Mouse (Mus musculus): ENCODE data around the gene Scp2. TPM values are rescaled to one million over a fixed set of nuclear protein-coding genes. Genes with fewer than 3 reads are reported as not detected.

The Scp2 gene
- polyA plus RNA-seq, 1 experiment from 2014 or later: 201 TPM

- no peak for ATAC-seq (ENCODE audit: insufficient number of reproducible peaks, insufficient read depth, low FRiP score, low read depth)
- no peaks in the 10 kb centered on the region for H3K4me1 ChIP-seq (ENCODE audit: control insufficient read depth, insufficient read depth, low read length)
- no peak overlapping the region for H3K27ac ChIP-seq (ENCODE audit: low read length)
- no peak overlapping the region for H3K4me2 ChIP-seq (replicated peaks; ENCODE audit: low read depth, low read length)
- no peaks in the 10 kb centered on the region for H3K36me3 ChIP-seq (ENCODE audit: control insufficient read depth, insufficient read depth, low read length)
- no peak overlapping the region for H3K4me3 ChIP-seq (ENCODE audit: low read depth, low read length)
- H3K9me3 ChIP-seq (ENCODE audit: control insufficient read depth, low read depth, low read length): no peaks in the 10 kb centered on the region
- H3K9ac ChIP-seq (replicated peaks; ENCODE audit: low read depth, low read length): no peak overlapping the region
- H3K27me3 ChIP-seq (ENCODE audit: control insufficient read depth, insufficient read depth, low read length): no peaks in the 10 kb centered on the region
- 94% methylated on average over 1 of the region's 1 CpGs for WGBS
Observed at GRCm38 (mm10) chr4:108124104-108124503, 20.7 kb downstream of the Scp2 start.

GRCm38 (mm10) chr4:108117924-108118876, 26.6 kb downstream of the Scp2 start:
- WGBS: 13% methylated on average over 43 of the region's 45 CpGs
- Histone ChIP-seq H3K9me3 (ENCODE audit: control insufficient read depth, low read depth, low read length) (no peaks in the 10 kb centered on the region), H3K4me3 (ENCODE audit: low read depth, low read length) (peak overlapping the region; percentile 51), H3K9ac (replicated peaks; ENCODE audit: low read depth, low read length) (peak overlapping the region; percentile 10), H3K27ac (ENCODE audit: low read length) (no peak overlapping the region), H3K4me1 (ENCODE audit: control insufficient read depth, insufficient read depth, low read length) (no peaks in the 10 kb centered on the region), H3K36me3 (ENCODE audit: control insufficient read depth, insufficient read depth, low read length) (no peaks in the 10 kb centered on the region), H3K4me2 (replicated peaks; ENCODE audit: low read depth, low read length) (peak overlapping the region; percentile 37), H3K27me3 (ENCODE audit: control insufficient read depth, insufficient read depth, low read length) (no peaks in the 10 kb centered on the region)
- ATAC-seq (ENCODE audit: insufficient number of reproducible peaks, insufficient read depth, low FRiP score, low read depth): peak; percentile 84

- H3K27ac ChIP-seq (ENCODE audit: low read length): no peak overlapping the region
- no peak overlapping the region for H3K9ac ChIP-seq (replicated peaks; ENCODE audit: low read depth, low read length)
- H3K4me3 ChIP-seq (ENCODE audit: low read depth, low read length): no peak overlapping the region
- no peaks in the 10 kb centered on the region for H3K27me3 ChIP-seq (ENCODE audit: control insufficient read depth, insufficient read depth, low read length)
- 89% methylated on average over 8 of the region's 8 CpGs for WGBS
- H3K4me2 ChIP-seq (replicated peaks; ENCODE audit: low read depth, low read length): no peak overlapping the region
- H3K4me1 ChIP-seq (ENCODE audit: control insufficient read depth, insufficient read depth, low read length): no peaks in the 10 kb centered on the region
- H3K9me3 ChIP-seq (ENCODE audit: control insufficient read depth, low read depth, low read length): no peaks in the 10 kb centered on the region
- ATAC-seq (ENCODE audit: insufficient number of reproducible peaks, insufficient read depth, low FRiP score, low read depth): no peak
- H3K36me3 ChIP-seq (ENCODE audit: control insufficient read depth, insufficient read depth, low read length): no peaks in the 10 kb centered on the region
Observed at GRCm38 (mm10) chr4:108117488-108117887, 27.3 kb downstream of the Scp2 start.

GRCm38 (mm10) chr4:108116466-108116865, 28.3 kb downstream of the Scp2 start:
- Histone ChIP-seq H3K9me3 (ENCODE audit: control insufficient read depth, low read depth, low read length) (no peaks in the 10 kb centered on the region), H3K4me3 (ENCODE audit: low read depth, low read length) (no peak overlapping the region), H3K9ac (replicated peaks; ENCODE audit: low read depth, low read length) (no peak overlapping the region), H3K4me1 (ENCODE audit: control insufficient read depth, insufficient read depth, low read length) (no peaks in the 10 kb centered on the region), H3K4me2 (replicated peaks; ENCODE audit: low read depth, low read length) (no peak overlapping the region), H3K27me3 (ENCODE audit: control insufficient read depth, insufficient read depth, low read length) (no peaks in the 10 kb centered on the region), H3K27ac (ENCODE audit: low read length) (no peak overlapping the region), H3K36me3 (ENCODE audit: control insufficient read depth, insufficient read depth, low read length) (no peaks in the 10 kb centered on the region)
- no peak for ATAC-seq (ENCODE audit: insufficient number of reproducible peaks, insufficient read depth, low FRiP score, low read depth)
- 85% methylated on average over 2 of the region's 2 CpGs for WGBS

GRCm38 (mm10) chr4:108110706-108111105, 34.1 kb downstream of the Scp2 start:
- no peaks in the 10 kb centered on the region for H3K27me3 ChIP-seq (ENCODE audit: control insufficient read depth, insufficient read depth, low read length)
- no peak for ATAC-seq (ENCODE audit: insufficient number of reproducible peaks, insufficient read depth, low FRiP score, low read depth)

GRCm38 (mm10) chr4:108109728-108110127, 35.1 kb downstream of the Scp2 start:
- H3K27ac ChIP-seq (ENCODE audit: low read length): no peak overlapping the region
- H3K4me1 ChIP-seq (ENCODE audit: control insufficient read depth, insufficient read depth, low read length): no peaks in the 10 kb centered on the region
- H3K4me2 ChIP-seq (replicated peaks; ENCODE audit: low read depth, low read length): no peak overlapping the region
- no peaks in the 10 kb centered on the region for H3K9me3 ChIP-seq (ENCODE audit: control insufficient read depth, low read depth, low read length)
- no peaks in the 10 kb centered on the region for H3K36me3 ChIP-seq (ENCODE audit: control insufficient read depth, insufficient read depth, low read length)
- no peak for ATAC-seq (ENCODE audit: insufficient number of reproducible peaks, insufficient read depth, low FRiP score, low read depth)
- H3K9ac ChIP-seq (replicated peaks; ENCODE audit: low read depth, low read length): no peak overlapping the region
- WGBS: 90% methylated on average over 7 of the region's 7 CpGs
- H3K4me3 ChIP-seq (ENCODE audit: low read depth, low read length): no peak overlapping the region
- H3K27me3 ChIP-seq (ENCODE audit: control insufficient read depth, insufficient read depth, low read length): no peaks in the 10 kb centered on the region

More at GRCm38 (mm10) chr4:108110706-108111105, 34.1 kb downstream of the Scp2 start:
- no peak overlapping the region for H3K4me2 ChIP-seq (replicated peaks; ENCODE audit: low read depth, low read length)
- H3K27ac ChIP-seq (ENCODE audit: low read length): no peak overlapping the region
- H3K9me3 ChIP-seq (ENCODE audit: control insufficient read depth, low read depth, low read length): no peaks in the 10 kb centered on the region
- no peak overlapping the region for H3K9ac ChIP-seq (replicated peaks; ENCODE audit: low read depth, low read length)
- H3K36me3 ChIP-seq (ENCODE audit: control insufficient read depth, insufficient read depth, low read length): no peaks in the 10 kb centered on the region
- H3K4me1 ChIP-seq (ENCODE audit: control insufficient read depth, insufficient read depth, low read length): no peaks in the 10 kb centered on the region
- 89% methylated on average over 2 of the region's 2 CpGs for WGBS
- H3K4me3 ChIP-seq (ENCODE audit: low read depth, low read length): no peak overlapping the region

GRCm38 (mm10) chr4:108096345-108096744, 48.5 kb downstream of the Scp2 start, which contains the start of gene Podn:
Gene Podn, minus strand, starts transcription at chr4:108096445.
- H3K4me3 ChIP-seq (ENCODE audit: low read depth, low read length): no peak within 1 kb of the TSS
- H3K4me2 ChIP-seq (replicated peaks; ENCODE audit: low read depth, low read length): no peak within 1 kb of the TSS
- H3K27ac ChIP-seq (ENCODE audit: low read length): no peak within 1 kb of the TSS
- no peaks in the 10 kb centered on the region for H3K4me1 ChIP-seq (ENCODE audit: control insufficient read depth, insufficient read depth, low read length)
- no peak for ATAC-seq (ENCODE audit: insufficient number of reproducible peaks, insufficient read depth, low FRiP score, low read depth)
- H3K9ac ChIP-seq (replicated peaks; ENCODE audit: low read depth, low read length): no peak within 1 kb of the TSS
- 87% methylated on average over 4 of the region's 4 CpGs for WGBS
- H3K36me3 ChIP-seq (ENCODE audit: control insufficient read depth, insufficient read depth, low read length): no peaks in the 10 kb centered on the region
- no peaks in the 10 kb centered on the region for H3K9me3 ChIP-seq (ENCODE audit: control insufficient read depth, low read depth, low read length)
- no peaks in the 10 kb centered on the region for H3K27me3 ChIP-seq (ENCODE audit: control insufficient read depth, insufficient read depth, low read length)

- 78% methylated on average over 6 of the region's 6 CpGs for WGBS
- no peak overlapping the region for H3K9ac ChIP-seq (replicated peaks; ENCODE audit: low read depth, low read length)
- H3K27ac ChIP-seq (ENCODE audit: low read length): no peak overlapping the region
- H3K4me3 ChIP-seq (ENCODE audit: low read depth, low read length): no peak overlapping the region
- no peak overlapping the region for H3K4me2 ChIP-seq (replicated peaks; ENCODE audit: low read depth, low read length)
- no peaks in the 10 kb centered on the region for H3K4me1 ChIP-seq (ENCODE audit: control insufficient read depth, insufficient read depth, low read length)
- no peaks in the 10 kb centered on the region for H3K27me3 ChIP-seq (ENCODE audit: control insufficient read depth, insufficient read depth, low read length)
- no peak for ATAC-seq (ENCODE audit: insufficient number of reproducible peaks, insufficient read depth, low FRiP score, low read depth)
- no peaks in the 10 kb centered on the region for H3K36me3 ChIP-seq (ENCODE audit: control insufficient read depth, insufficient read depth, low read length)
- no peaks in the 10 kb centered on the region for H3K9me3 ChIP-seq (ENCODE audit: control insufficient read depth, low read depth, low read length)
Observed at GRCm38 (mm10) chr4:108092741-108093397, 51.9 kb downstream of the Scp2 start.
